Comparison of ENCODE assay signal across 7 mouse cellular contexts in genomic region chr1:58444691-58445090, GRCm38 (mm10). TPM values are rescaled to one million over a fixed set of nuclear protein-coding genes. Genes with fewer than 3 reads are reported as not detected.
DNase-seq lines count a peak whose midpoint lies in the region; ATAC-seq lines count a peak whose summit lies in the region.

No protein-coding gene starts in this region.

- WGBS in neural tube, embryonic 11.5 days = 12% methylated on average over 10 of the region's 10 CpGs
- WGBS in embryonic facial prominence, embryonic 14.5 days = 9% methylated on average over 10 of the region's 10 CpGs
- 11% methylated on average over 10 of the region's 10 CpGs for WGBS in limb, embryonic 12.5 days
- 9% methylated on average over 10 of the region's 10 CpGs for WGBS in stomach, embryonic 14.5 days

- H3K27me3 ChIP-seq in neural tube, embryonic 11.5 days (ENCODE audit: control insufficient read depth, insufficient read depth, low read length) = no peaks in the 10 kb centered on the region
- H3K27me3 ChIP-seq in embryonic facial prominence, embryonic 14.5 days (replicated peaks; ENCODE audit: control insufficient read depth, insufficient read depth, low read length) = no peaks in the 10 kb centered on the region
- H3K27me3 ChIP-seq in limb, embryonic 12.5 days = no peaks in the 10 kb centered on the region
- no peaks in the 10 kb centered on the region for H3K27me3 ChIP-seq in stomach, embryonic 14.5 days (ENCODE audit: control insufficient read depth, insufficient read depth, low read length)

- no peak for ATAC-seq in neural tube, embryonic 11.5 days (ENCODE audit: insufficient read depth, low FRiP score, low TSS enrichment)
- no peak for ATAC-seq in embryonic facial prominence, embryonic 14.5 days (ENCODE audit: low read depth)
- ATAC-seq in limb, embryonic 12.5 days (ENCODE audit: insufficient number of reproducible peaks, insufficient read depth, low FRiP score, low TSS enrichment, low read depth) = no peak
- no peak for ATAC-seq in stomach, embryonic 14.5 days (ENCODE audit: insufficient number of reproducible peaks, insufficient read depth, low FRiP score, low read depth)

- DNase-seq in neural tube, embryonic 11.5 days (ENCODE audit: low spot score) = no peak
- no peak for DNase-seq in neural tube, embryonic 10.5 days (ENCODE audit: extremely low spot score, low spot score)
- no peak for DNase-seq in embryonic facial prominence, embryonic 14.5 days (ENCODE audit: low spot score)
- no peak for DNase-seq in frontal cortex, postnatal 14 days (ENCODE audit: low spot score in 2 of 2)
- DNase-seq in cerebellum, postnatal 4 days (ENCODE audit: low spot score in 2 of 2) = no peak

- 0 out of 2 replicates have a peak, but pooled peaks cover 2% of the 10 kb centered on the region for H3K36me3 ChIP-seq in neural tube, embryonic 11.5 days (ENCODE audit: control insufficient read depth, insufficient read depth, low read length)
- H3K36me3 ChIP-seq in embryonic facial prominence, embryonic 14.5 days (ENCODE audit: control insufficient read depth, insufficient read depth, low read length) = peaks cover 51% of the 10 kb centered on the region
- H3K36me3 ChIP-seq in limb, embryonic 12.5 days = peaks cover 48% of the 10 kb centered on the region
- H3K36me3 ChIP-seq in stomach, embryonic 14.5 days (ENCODE audit: control insufficient read depth, insufficient read depth, low read length) = peaks cover 18% of the 10 kb centered on the region; the same call in 1 of the 2 replicates

- no peaks in the 10 kb centered on the region for H3K9me3 ChIP-seq in neural tube, embryonic 11.5 days (ENCODE audit: control insufficient read depth, low read length)
- no peaks in the 10 kb centered on the region for H3K9me3 ChIP-seq in embryonic facial prominence, embryonic 14.5 days (ENCODE audit: control insufficient read depth, low read length)
- H3K9me3 ChIP-seq in limb, embryonic 12.5 days = no peaks in the 10 kb centered on the region
- H3K9me3 ChIP-seq in stomach, embryonic 14.5 days (ENCODE audit: control insufficient read depth, low read depth, low read length) = no peaks in the 10 kb centered on the region

- peak overlapping the region; percentile 85 for H3K9ac ChIP-seq in neural tube, embryonic 11.5 days (ENCODE audit: low read length)
- peak overlapping the region; percentile 84 for H3K9ac ChIP-seq in embryonic facial prominence, embryonic 14.5 days (ENCODE audit: low read depth, low read length)
- H3K9ac ChIP-seq in limb, embryonic 12.5 days (replicated peaks) = peak overlapping the region; percentile 82
- peak overlapping the region; percentile 72 for H3K9ac ChIP-seq in stomach, embryonic 14.5 days (replicated peaks; ENCODE audit: low read depth, low read length)

- peaks cover 9% of the 10 kb centered on the region; the same call in 1 of the 2 replicates for H3K4me1 ChIP-seq in neural tube, embryonic 11.5 days (ENCODE audit: control insufficient read depth, insufficient read depth, low read length)
- H3K4me1 ChIP-seq in embryonic facial prominence, embryonic 14.5 days (ENCODE audit: control insufficient read depth, insufficient read depth, low read length) = peaks cover 14% of the 10 kb centered on the region; the same call in 1 of the 2 replicates
- H3K4me1 ChIP-seq in limb, embryonic 12.5 days (replicated peaks) = peaks cover 23% of the 10 kb centered on the region
- peaks cover 12% of the 10 kb centered on the region for H3K4me1 ChIP-seq in stomach, embryonic 14.5 days (ENCODE audit: control insufficient read depth, insufficient read depth, low read length)

- peak overlapping the region; percentile 39 for H3K4me2 ChIP-seq in neural tube, embryonic 11.5 days (ENCODE audit: low read depth)
- peak overlapping the region; percentile 68 for H3K4me2 ChIP-seq in embryonic facial prominence, embryonic 14.5 days (ENCODE audit: low read depth, low read length)
- H3K4me2 ChIP-seq in limb, embryonic 12.5 days = peak overlapping the region; percentile 73
- peak overlapping the region; percentile 57 for H3K4me2 ChIP-seq in stomach, embryonic 14.5 days (replicated peaks; ENCODE audit: low read depth, low read length)

- H3K27ac ChIP-seq in neural tube, embryonic 11.5 days (ENCODE audit: low read depth, low read length) = no peak overlapping the region
- peak overlapping the region; percentile 88 for H3K27ac ChIP-seq in embryonic facial prominence, embryonic 14.5 days (replicated peaks; ENCODE audit: low read depth, low read length)
- H3K27ac ChIP-seq in limb, embryonic 12.5 days = peak overlapping the region; percentile 90
- peak overlapping the region; percentile 94 for H3K27ac ChIP-seq in stomach, embryonic 14.5 days (ENCODE audit: low read length)

- H3K4me3 ChIP-seq in neural tube, embryonic 11.5 days (ENCODE audit: low read depth, low read length) = peak overlapping the region; percentile 69
- peak overlapping the region; percentile 56 for H3K4me3 ChIP-seq in embryonic facial prominence, embryonic 14.5 days (ENCODE audit: low read depth, low read length)
- peak overlapping the region; percentile 65 for H3K4me3 ChIP-seq in limb, embryonic 12.5 days (replicated peaks)
- H3K4me3 ChIP-seq in stomach, embryonic 14.5 days (ENCODE audit: low read depth, low read length) = peak overlapping the region; percentile 63

RNA-seq across cellular contexts. Expression of gene Nif3l1, which starts 0.3 kb away (rescaled TPM):
- polyA plus RNA-seq in neural tube, embryonic 11.5 days (2014; fragmentation: Nextera tagmentation; extraction: Ambion mirVana) = 67.8 and 68.5 TPM in 2 replicates
- polyA plus RNA-seq in embryonic facial prominence, embryonic 14.5 days (2014; fragmentation: Nextera tagmentation; extraction: Ambion mirVana) = 36.1 and 37.3 TPM in 2 replicates
- 59.6 and 60.2 TPM in 2 replicates for polyA plus RNA-seq in limb, embryonic 12.5 days (2016; fragmentation: Nextera tagmentation; extraction: Ambion mirVana)
- 46.1 and 46.2 TPM in 2 replicates for polyA plus RNA-seq in stomach, embryonic 14.5 days (2014; fragmentation: Nextera tagmentation; extraction: Ambion mirVana)

RNA-seq across cellular contexts. Expression of gene Ppil3, which starts 0.6 kb away (rescaled TPM):
- 60.0 and 67.6 TPM in 2 replicates for polyA plus RNA-seq in neural tube, embryonic 11.5 days (2014; fragmentation: Nextera tagmentation; extraction: Ambion mirVana)
- 44.9 and 50.7 TPM in 2 replicates for polyA plus RNA-seq in embryonic facial prominence, embryonic 14.5 days (2014; fragmentation: Nextera tagmentation; extraction: Ambion mirVana)
- 56.3 and 56.7 TPM in 2 replicates for polyA plus RNA-seq in limb, embryonic 12.5 days (2016; fragmentation: Nextera tagmentation; extraction: Ambion mirVana)
- 54.5 and 58.5 TPM in 2 replicates for polyA plus RNA-seq in stomach, embryonic 14.5 days (2014; fragmentation: Nextera tagmentation; extraction: Ambion mirVana)

RNA-seq across cellular contexts. Expression of gene Clk1, which starts 20.8 kb away (rescaled TPM):
- 146 and 155 TPM in 2 replicates for polyA plus RNA-seq in neural tube, embryonic 11.5 days (2014; fragmentation: Nextera tagmentation; extraction: Ambion mirVana)
- polyA plus RNA-seq in embryonic facial prominence, embryonic 14.5 days (2014; fragmentation: Nextera tagmentation; extraction: Ambion mirVana) = 157 and 196 TPM in 2 replicates
- polyA plus RNA-seq in limb, embryonic 12.5 days (2016; fragmentation: Nextera tagmentation; extraction: Ambion mirVana) = 202 and 205 TPM in 2 replicates
- polyA plus RNA-seq in stomach, embryonic 14.5 days (2014; fragmentation: Nextera tagmentation; extraction: Ambion mirVana) = 245 and 254 TPM in 2 replicates

RNA-seq across cellular contexts. Expression of gene Bzw1, which starts 52.0 kb away (rescaled TPM):
- 535 and 540 TPM in 2 replicates for polyA plus RNA-seq in neural tube, embryonic 11.5 days (2014; fragmentation: Nextera tagmentation; extraction: Ambion mirVana)
- 347 and 401 TPM in 2 replicates for polyA plus RNA-seq in embryonic facial prominence, embryonic 14.5 days (2014; fragmentation: Nextera tagmentation; extraction: Ambion mirVana)
- 408 and 418 TPM in 2 replicates for polyA plus RNA-seq in limb, embryonic 12.5 days (2016; fragmentation: Nextera tagmentation; extraction: Ambion mirVana)
- 362 and 409 TPM in 2 replicates for polyA plus RNA-seq in stomach, embryonic 14.5 days (2014; fragmentation: Nextera tagmentation; extraction: Ambion mirVana)
